Mouse (Mus musculus): Measurements from ENCODE around the gene Mphosph10.

Mphosph10 gene

DNA sequence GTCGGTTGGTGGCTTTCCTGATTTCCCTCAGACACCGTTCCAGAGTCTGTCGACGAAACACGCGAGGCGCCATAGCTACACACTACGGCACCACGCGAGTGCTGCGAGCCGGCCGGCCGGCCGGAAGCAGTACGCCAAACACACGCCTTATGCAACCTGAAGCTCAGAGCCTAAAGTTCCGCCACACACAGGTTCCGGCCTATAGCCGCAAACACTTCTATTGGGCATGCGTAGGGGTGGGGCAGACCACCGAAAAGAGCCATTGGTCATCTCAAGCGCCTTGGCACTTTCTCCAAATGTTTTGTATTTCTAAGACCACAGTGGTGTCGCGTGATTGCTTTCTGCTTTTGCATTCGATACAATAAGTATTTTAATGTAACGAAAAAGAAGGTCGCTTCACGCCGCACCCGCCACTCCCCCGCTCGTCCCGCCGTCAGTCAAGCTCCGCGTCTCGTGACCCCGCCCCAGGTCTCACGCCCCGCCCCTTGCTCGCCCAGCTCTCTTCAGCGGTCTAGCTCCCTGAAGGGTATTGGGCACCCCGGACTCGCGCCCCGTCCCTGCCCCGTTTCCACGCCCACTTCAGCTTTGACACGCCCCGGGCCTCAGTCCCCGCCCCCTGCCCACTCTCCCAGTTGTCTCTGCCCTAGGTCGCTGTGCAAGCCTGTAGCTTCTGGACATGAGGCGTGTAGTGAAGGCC is at the start of gene Mphosph10, which contains the start of gene Mcee:
TSS of gene Mphosph10 (minus strand) at position 147 of the 697 bp plus-strand sequence.
TSS of gene Mcee (plus strand) at position 486 of the 697 bp plus-strand sequence.
- peak; percentile 93 to 96 for DNase-seq

GRCm38 (mm10) chr7:64440519-64440918 is 48.5 kb upstream of the Mphosph10 start:
- no peak for DNase-seq

DNA sequence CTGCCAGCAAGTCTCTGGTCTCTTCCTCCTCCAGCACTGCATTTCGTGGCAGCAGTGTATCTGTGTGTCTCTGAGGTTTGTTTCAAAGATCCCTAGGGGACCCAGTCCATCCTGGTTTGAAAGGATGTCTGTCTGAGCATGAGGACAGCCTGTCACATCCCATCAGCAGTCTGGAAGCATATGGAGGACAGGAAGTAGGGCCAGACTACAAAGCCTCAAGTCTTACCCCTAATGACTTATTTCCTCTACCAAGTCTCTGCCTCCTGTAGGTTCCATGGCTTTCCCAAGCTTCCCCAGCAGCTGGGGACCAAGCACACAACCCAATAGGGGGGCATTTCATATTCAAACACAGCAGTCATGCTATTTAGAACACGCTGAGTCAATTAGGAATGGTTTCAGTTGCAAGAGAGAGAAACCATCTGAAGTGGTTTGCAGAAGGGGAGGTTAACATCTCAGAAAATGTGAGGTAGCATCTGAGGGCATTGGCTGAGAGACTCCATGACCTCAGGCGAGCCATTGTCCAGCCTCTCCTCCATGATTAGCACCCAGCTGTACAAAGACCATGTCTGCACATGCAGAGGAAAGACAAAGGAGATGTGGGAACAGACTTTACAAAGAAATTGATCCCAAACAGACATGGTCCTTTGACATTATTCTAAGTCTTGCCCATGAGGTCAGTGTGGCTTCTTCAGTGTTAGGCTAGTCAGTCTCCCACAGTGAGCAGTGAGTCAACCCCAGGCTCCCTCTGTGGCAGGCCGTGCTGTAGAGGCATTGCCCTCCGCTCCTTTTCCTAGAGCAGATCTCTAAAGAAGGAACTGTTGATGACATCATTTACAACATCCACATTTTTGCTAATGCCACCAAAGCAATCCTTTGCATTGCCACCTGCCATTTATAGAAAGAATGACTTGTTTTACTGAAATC is 47.8 kb upstream of the Mphosph10 start:
- no peak for DNase-seq

DNA sequence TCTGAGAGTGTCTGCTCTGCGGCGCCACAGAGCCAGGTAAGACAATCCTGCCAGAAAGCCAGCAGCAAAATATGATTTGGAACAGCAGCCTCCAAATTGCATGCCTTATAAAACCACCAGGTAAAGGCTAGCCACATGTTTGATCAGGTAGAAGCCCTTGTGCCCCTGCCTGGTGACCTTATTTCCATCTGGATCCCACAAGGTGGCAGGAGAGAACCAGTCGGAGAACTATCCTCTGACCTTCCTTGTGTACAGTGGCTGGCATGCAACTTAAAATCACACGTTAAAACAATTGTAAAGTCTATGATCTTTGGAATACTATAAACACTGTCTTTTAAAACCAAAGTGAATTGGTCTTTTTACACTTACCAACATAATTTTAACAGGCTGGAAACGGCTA is 32.8 kb upstream of the Mphosph10 start:
- peak; percentile 62 to 65 for DNase-seq

GRCm38 (mm10) chr7:64403989-64404388 is 11.9 kb upstream of the Mphosph10 start:
- no peak for DNase-seq

DNA sequence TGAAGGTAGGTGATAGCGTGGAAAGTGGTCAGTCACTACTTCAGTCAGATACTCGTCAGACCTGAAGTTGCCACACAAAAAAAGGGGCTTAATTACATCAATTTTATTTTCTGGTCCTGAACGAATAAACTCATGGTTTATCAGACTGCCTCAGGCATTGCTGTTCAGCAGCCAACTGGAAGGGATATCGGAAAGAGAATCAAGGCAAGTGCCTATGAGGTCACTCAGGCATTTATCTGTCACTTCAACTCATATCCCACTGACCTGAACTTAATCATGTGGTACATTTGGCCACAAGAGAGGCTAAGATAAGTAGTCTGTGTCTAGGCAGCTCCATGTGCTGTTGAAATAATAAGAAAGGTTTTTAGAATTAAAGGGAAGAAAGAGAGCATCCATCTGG is 10.4 kb upstream of the Mphosph10 start:
- no peak for DNase-seq

DNA sequence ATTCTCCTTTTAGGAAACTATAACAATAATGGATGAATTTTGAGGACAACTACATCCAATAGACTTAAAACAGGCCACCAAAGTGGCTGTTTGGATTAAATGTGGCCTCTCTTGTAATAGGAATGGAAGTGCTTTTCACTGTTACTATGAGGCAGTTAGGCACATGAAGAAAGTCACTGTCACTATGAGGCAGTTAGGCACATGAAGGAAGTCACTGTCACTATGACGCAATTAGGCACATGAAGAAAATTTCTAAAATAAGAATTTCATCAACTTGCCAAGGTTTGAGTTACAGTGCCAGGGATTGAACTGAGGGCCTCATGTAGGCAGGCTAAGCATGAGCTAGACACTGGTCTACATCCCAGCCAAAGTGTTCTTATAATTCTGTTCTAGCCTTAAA is 8.7 kb upstream of the Mphosph10 start:
- no peak for DNase-seq

- DNase-seq, result no peak
These were observed 717 bp upstream of the Mphosph10 start for GRCm38 (mm10) chr7:64392819-64393151.

- peak; percentile 13 to 24 for DNase-seq
These were observed 589 bp downstream of the Mphosph10 start for GRCm38 (mm10) chr7:64391479-64391878.

GRCm38 (mm10) chr7:64373830-64374562 is 18.1 kb downstream of the Mphosph10 start, which contains the start of gene Fan1:
Gene Fan1 (minus strand): TSS chr7:64374095.
- peak; percentile 87 to 90 for DNase-seq

GRCm38 (mm10) chr7:64373147-64373829 is 18.8 kb downstream of the Mphosph10 start:
- DNase-seq, result peak in 1 of 2 experiments; percentile 21

GRCm38 (mm10) chr7:64371940-64372878 is 19.9 kb downstream of the Mphosph10 start:
- DNase-seq, result no peak

- DNase-seq, result no peak
These were observed 22.2 kb downstream of the Mphosph10 start for GRCm38 (mm10) chr7:64369841-64370240.

GRCm38 (mm10) chr7:64365863-64366262 is 26.2 kb downstream of the Mphosph10 start:
- no peak for DNase-seq

- peak in 1 of 2 experiments; percentile 32 for DNase-seq
These were observed 31.5 kb downstream of the Mphosph10 start for GRCm38 (mm10) chr7:64360586-64360945.

GRCm38 (mm10) chr7:64359943-64360585 is 32.0 kb downstream of the Mphosph10 start:
- DNase-seq, result no peak

- DNase-seq, result no peak
These were observed 33.4 kb downstream of the Mphosph10 start for GRCm38 (mm10) chr7:64358666-64359065.

GRCm38 (mm10) chr7:64357405-64357804 is 34.7 kb downstream of the Mphosph10 start:
- DNase-seq, result peak; percentile 39

- DNase-seq, result no peak
These were observed 35.4 kb downstream of the Mphosph10 start for GRCm38 (mm10) chr7:64356661-64357060.

DNA sequence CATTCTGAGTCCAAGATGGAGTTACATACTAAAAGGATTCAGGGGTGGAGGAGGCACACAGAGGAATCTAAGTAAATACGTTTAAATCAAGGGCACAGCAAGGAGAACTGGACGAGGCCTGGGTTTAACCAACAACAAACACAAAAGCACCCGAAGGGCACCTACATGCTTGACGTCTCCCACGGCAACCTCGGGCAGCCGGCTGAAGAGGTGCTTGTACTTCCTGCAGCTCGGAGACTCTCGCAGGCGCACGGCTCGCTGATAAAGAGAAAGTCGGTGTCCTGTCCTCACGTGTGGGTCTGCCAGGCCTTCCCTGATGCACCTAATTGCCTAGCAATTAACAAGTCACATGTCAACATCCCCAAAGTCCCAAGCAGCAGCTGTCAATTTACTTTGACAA is 37.9 kb downstream of the Mphosph10 start:
- DNase-seq, result no peak

DNA sequence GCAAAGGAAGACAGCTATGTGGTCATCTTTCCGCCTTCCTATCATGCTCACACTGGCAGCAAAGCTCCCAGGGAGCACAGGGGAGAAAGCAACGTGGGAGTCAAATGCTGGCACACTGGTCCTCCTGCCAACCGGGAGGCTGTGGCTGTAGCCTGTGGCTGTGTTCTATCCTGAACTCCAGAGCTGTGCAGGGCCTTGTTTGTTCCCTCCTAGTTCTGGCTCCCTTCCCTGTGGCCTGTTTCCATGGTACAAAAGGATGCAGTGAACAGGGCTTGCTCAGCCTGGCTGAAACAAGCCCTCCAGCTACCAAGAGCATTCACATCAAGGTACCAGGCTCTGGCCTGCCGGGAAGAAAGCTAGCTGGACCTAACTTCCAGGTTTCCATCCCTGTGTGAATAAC is 41.0 kb downstream of the Mphosph10 start:
- peak; percentile 78 to 84 for DNase-seq

All from cerebellum, adult 18-20 months (tissue).